Mouse (Mus musculus) spleen, postnatal 14 days (tissue): Measurements from ENCODE around the gene Suco.
A peak's percentile ranks its signal among the peaks of the same experiment; 100 is the strongest.

Source experiments
- DNase-seq, 2 experiments: peaks; one replicate each; pipeline ENCODE4 v3.0.0; 2021 to 2022; ENCODE audit warnings: low spot score in 2 of 2

Suco gene

DNA sequence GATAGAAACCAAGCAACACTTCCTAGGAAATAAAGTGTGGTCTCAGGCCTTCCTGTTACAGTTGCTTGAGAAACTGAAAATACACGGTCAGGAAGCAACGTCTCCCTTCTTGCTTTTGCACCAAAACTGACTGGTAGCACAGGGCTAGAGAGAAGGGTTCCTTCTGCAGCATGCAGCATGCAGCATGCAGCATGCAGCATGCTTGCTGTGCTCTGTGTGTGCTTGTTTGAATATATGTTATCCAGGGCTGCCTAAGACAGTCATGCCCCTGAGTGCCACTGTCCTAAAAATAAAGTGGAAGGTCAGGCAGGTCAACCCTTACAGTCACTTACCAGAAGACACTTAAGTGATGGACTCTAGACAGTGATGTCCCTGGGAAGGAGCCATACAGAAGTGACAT lies 17.6 kb upstream of the Suco start:
- no peak for DNase-seq

DNA sequence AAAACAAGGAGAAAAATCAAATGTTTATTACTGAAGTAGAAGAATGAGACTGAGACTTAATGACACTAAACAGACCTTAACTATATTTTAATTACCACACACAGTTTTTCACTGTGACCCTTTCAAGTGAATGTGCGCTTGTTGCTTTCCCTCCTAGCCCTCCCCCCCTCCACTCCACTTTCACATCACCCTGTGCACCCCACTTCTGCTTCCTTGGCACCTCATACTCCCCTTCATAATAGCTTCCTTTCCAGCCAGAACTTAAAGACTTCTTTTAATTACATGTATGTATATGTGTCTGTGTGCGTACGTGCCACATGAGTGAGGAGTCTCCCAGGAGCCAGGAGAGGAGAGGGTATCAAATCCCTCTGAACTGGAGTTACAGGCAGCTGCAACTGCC lies 12.3 kb upstream of the Suco start:
- DNase-seq: no peak

DNA sequence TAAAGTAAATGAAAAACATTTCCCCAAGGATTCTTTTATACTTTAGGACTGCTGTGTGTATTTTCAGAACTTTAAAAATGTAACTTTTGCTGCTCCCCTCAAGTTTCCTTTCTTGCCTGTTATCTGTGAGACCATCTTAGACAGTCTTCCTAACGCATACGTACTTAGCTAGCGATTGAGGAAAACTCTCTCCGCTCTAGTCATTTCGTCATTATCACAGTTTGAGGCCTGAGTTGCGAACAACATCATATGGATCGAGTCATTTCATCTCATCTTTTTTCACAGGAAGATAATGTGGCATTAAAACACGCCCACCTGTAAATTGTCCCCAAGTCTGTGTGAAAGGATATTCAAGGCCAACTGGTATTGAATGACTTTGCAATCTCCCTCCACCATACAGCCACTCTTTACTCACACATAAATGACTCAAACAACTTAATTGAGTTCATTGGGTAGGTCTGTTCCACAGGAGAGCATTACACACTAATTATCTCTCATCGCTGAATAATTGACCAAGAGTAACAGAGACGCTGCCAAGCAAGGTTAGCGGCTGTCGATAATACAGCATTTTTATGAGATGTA lies 11.3 kb upstream of the Suco start:
- no peak for DNase-seq

DNA sequence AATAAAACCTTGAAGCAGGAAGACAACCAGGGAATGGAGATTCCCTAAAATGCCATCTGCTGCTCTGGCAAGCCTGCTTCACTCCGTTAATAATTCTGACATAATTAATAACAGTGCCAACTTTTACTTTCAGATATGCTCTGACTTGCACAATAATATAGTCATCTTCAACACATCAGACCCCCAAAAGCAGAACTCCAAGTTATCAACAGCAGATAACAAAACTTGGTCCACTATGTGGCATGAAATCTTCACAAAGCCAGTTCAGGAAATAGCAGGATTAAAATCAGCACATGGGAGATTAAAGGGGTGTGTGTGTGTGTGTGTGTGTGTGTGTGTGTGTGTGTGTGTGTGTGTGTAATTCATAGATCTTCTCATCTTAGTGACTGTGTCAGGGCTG lies 9.3 kb upstream of the Suco start:
- no peak for DNase-seq

DNA sequence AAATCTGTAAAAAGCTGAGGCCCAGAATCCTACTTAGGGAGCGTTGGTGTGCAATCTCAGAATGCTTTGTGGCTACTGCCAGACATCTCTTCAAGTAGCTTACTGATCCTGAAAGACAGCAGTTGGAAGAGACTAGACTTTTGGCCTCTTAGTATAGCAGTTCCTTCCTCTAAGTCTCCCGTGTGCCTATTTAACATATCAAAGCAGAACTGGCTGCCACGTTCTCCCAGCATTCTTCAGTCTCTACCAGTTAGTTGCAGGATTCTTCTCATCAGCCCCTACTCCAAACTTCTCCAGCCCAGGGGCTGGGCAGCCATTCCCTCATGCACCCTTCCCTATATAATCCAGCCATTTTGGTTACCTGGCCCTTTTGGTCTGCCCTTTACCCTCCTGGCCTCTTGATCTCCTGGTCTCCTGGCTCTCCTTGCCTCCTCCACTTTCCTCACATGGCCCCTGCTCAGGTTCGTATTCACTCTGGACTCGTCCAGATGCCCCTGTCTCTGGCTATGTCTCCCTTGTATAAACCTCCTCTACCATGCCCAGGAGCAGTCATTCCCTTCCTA lies 1.2 kb upstream of the Suco start:
- DNase-seq: no peak

DNA sequence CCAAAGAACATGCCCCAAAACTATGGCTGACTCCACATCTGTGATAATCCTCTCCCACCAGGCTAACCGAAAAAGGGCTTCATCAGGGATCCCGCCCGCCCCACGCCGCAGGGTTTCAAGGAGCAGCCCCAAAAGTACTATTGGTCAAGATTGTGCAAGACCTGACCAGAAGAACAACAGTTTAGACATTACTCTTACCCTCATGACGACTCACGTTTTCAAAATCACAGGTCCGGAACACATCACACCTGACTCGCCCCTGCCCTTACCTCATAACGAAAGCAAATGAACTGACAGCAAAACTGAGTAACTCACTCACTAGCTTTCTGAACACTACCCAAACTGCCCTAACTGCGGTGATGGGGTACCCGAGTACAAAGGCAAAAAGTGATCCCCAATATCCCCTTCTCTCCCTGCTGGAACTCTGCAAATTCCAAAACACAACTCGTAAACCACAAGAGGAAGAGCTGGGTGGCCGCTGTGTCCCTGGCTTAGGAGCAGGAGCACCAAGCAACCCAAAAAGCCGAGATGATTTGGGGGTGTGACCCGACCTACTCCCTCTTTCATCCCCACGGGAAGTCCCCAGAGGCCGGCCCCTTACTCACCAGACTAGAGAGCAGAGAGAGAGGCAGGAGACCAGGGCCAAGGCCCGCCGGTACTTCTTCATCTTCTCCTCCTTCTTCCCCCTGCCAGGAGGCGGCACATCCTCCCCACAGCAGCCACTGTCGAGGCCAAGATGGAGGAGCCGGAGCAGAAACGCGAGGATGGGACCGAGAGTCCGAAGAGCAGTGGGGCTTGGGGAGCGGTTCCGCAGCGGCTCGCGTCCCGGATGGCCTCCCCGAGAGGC lies 553 bp downstream of the Suco start:
- no peak for DNase-seq

DNA sequence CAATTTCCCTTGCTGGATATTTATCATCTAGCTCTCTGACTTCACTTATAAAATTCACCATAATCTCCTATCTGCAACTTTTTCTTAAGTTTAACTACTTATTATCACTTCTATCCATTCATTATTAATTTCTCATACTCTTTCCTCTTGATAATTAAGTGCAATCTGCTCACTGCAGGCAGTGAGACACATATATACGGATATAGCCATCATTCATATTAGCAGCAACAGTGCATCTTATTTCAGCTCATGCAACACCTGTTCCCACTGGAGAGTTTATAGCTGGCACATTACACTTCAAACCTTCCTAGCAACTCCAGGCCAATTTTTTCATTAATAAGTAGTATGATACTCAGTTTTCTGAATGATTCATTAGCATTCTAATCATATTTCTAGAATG lies 7.1 kb downstream of the Suco start:
- DNase-seq: no peak

DNA sequence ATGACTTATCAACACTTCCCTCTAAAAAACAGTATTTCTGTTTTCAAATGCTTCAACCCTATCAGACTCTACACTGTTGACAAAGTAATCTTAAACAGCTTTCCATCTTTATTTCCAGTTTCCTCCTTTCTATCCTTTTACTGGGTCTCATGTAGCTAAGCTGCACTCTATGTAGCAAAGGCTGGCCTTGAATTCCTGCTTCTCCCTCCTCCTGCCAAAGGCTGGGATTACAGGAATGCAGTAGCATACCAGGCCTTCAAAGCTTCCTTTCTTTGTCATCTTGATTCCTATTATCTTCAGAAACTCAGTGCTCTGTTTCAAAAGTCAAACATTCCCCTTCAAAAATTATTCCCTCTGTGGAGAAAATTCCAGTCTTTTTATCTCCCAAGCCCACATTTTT lies 8.1 kb downstream of the Suco start:
- no peak for DNase-seq

DNA sequence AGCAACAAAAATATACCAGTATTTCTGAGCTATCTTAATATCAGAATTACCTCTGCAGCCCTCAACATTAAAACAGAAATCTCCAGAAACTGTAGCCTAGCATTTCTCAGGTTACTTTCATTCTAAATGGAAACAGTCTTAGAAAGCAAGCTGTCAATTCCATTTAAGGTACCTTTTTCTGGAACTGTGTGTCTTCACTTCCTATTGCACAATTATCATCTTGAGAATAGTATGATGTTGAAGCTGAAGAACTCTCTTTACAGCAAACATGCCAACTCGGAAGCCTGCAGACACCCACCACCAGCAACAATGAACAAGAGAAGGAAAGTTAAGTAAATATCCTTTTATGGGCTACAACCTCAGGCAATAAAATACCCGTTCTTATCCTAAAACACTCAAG lies 12.7 kb downstream of the Suco start:
- no peak for DNase-seq

DNA sequence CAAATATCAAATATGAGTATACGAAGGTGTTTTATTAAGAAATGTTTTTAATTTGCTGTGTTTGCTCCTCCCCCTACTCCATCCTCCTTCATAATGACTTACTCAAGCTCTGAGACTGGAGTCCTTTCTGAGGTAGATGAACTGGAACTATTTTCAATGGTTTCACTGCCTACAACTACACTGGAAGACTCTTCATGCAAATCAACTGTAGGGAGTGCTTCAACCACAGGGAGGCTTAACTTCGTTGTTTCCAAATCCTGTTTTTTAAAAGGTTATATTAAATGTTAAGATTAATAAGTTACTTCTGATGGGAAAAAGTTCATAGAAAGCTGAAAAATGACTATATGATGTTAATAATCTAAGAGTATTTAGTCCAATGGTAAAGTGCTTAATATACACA lies 17.2 kb downstream of the Suco start:
- no peak for DNase-seq

DNA sequence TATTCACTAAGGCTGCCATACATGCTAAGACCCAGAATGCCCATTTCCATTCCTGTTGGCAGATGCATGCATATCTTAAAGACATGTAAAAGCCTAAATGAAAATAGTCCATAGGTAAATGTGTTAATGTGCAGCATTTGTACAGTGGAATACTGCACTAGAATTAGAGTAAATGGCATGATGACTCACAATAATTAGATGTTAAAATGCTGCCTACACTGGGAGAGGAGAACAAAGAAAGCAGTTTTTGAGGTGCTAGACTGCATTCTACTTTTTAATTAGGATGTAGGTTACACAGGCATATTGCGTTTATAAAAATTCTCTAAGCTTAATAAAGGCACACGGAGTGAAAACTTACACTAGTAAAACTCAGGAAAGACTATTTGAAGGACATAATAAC lies 49.8 kb downstream of the Suco start:
- no peak for DNase-seq

DNA sequence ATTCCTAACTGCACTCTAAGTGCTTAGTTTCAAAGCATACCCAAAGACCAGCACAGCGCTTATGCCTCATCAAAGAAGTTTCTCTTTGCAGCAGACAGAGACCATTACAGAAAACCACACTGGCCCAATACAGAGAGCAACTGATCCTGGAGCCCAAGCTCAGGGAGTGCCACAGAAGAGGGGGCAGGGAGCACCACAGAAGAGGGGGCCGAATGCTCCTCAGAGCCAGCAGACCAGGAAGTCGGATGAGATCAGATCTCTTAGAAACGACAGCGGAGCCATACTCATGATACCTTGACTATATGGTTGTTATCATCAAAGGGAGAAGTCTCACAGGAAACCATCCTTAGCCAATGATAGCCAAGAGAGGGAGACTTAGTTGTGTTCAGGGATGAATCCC lies 67.1 kb downstream of the Suco start:
- DNase-seq: no peak

DNA sequence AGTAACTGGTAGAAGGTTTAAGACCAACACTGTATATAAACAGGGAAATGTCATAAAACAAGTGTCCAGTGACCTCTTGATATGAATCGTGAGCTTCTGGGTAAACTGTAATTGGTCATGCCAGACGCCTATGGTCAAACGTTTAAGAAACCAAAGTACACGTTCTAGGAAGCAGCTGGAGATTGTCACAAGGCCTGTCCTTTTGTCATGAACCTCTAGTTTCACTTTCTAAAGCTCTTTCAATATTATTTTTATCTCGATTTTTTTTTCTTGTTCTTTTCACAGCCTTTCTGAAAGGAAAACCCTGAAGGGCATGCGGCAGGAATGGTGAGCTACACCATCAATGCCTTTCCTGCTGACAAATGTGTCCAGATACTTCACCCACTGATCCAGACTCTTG lies 67.5 kb downstream of the Suco start:
- DNase-seq: no peak

DNA sequence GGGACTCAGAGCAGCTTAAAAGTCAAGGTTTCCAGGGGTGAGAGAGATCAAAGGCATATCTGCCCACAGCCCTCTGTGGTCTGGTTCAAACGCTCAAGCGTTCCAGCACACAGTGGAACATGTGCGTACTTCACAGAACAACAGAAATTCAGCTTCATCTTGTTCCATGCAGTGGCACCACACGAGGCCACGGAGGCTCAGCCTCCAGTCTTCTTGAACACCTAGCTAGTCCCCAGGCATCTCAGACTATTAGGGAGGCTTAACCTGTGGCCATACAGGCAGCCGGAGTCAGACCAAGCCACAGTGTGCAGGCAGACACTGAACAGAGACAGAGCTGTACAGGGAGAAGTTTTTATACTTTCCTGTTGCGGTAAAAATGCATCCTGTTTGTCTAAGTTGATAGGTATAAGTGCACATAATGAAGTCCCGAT lies 71.9 kb downstream of the Suco start:
- no peak for DNase-seq

DNA sequence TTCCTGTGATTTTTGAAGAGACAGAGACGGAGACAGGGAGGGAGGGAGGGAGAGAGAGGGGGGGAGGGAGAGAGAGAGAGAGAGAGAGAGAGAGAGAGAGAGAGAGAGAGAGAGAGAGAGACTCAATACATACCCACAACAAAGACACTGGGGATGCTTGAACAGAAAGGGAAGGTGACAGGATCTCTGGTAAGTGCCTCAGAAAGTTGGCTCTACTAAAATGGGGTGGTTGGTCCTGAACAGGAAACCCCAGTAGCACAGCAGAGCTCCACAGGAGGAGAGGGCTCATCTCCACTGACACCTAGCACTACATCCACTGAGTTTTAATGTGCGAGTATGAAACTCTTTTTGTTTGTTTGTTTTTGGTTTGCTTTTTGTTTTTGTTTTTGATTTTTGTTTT lies 75.2 kb downstream of the Suco start:
- DNase-seq: no peak

DNA sequence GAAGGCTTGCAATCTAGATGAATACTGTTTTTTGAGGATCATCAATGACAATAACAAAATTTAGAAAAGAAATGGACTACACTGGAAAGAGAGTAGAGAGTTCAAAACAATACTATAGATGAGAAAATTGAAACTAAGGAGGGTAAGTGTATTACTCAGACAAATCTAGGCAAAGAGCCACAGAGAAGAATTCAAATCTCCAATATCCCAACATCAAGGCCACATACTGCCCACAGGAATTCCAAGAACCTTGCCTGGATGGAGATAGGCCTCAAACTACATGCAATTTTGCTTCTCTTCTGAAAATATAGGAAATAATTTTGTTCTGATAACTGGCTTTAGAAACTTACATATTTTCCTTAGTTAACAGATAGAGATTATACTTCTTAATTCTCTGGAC lies 76.2 kb downstream of the Suco start:
- no peak for DNase-seq

DNA sequence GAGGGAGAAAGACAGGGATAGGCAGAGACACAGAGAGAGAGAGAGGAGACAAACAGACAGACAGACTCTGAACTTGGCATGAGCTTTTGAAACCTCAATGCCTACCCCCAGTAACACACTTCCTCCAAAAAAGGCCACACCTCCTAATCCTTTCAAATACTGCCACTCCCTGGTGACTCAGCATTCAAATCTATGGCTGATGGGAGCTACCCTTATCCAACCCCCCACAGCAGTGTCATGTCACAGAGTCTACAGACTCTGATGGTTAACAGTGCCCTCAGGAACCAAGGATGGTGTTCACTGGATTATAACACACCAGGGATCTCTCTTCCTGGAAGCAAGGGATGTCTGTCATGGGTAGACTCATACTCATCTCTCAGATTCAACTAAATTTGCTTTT lies 76.7 kb downstream of the Suco start:
- DNase-seq: no peak

DNA sequence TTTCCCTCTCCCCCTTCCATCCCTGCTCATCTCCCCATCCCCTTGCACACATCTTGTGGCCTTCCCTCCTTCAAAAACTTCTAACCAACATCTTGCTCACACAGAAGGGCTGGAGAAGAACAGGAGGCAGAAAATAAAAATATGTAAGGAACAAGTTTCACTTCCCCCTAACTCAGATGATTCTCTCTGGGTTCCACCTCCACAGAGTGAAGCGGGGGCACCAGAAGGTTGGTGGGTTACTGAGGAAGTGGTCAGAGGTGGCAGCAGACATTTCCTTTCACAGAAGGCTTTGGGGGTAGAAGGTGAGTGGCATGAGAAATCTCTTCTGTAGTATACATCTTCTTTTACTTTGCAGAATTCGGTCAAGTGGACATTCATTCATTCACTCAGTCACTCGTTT lies 77.6 kb downstream of the Suco start:
- DNase-seq: peak in 1 of 2 experiments; percentile 33

DNA sequence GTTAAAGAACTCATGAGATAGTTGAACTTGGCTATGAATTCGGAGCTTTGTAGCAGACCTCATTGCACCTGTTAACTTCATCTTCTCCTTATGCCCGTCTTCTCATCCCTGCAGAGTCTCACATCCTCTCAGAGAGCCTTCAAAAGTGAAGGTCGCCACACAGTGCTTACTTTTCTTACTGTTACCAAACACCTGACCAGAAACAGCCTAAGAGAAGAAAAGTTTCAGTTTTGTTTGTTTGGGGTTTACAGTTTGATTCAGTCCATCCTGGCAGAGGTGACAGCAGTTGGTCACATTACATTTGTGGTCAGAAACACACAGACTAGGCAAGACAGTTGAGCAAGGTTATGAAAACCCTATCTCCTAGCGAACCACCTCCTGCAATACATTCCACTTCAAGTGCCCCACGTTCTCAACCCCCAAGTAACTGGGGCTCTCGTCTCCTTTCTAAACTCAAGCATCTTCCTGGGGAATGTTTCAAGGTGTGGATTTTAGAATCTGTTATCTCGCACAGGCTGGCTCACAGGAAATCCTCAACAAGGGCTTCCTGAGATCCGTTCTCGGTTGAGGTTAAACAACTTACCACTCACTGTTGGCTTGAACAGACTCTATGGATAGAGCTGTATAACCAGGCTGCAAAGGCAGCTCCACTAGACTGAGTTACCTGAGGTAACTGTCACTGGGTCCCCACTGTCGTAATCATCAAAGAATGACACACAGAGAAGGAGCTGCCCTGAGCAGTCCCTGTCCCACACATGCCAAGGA lies 81.9 kb downstream of the Suco start:
- DNase-seq: no peak

DNA sequence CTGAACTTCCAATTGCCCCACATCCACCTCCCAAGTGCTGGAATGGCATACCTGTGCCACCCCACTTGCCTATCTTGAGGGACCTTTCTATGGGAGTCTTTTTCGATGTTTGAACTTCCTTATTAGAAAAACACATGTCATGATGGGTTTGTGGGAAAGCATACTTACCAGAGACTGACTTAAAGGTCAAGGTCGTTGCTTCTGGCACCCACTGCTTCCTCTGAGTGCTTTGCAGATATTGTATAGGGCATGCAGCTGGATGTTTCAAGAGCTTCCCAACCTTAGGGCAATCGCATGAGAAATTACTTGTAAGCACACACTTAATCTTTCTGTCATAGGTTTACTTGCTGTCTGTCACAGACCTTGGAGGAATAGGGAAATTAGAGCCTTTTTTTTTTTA lies 83.2 kb downstream of the Suco start:
- DNase-seq: no peak

DNA sequence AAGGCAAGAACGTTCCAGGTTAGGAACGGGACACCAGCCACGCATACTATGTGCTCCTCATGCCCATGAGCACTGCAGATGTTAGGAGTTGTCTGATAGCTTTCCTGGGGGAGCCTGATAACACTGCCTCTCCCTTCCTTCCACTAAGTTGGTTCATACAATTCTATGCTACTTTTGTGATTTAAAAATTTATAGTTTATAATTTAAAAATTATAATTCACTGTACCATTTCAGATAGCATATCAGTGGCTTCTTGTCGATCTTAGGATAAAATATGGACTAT lies 83.9 kb downstream of the Suco start:
- DNase-seq: no peak

DNA sequence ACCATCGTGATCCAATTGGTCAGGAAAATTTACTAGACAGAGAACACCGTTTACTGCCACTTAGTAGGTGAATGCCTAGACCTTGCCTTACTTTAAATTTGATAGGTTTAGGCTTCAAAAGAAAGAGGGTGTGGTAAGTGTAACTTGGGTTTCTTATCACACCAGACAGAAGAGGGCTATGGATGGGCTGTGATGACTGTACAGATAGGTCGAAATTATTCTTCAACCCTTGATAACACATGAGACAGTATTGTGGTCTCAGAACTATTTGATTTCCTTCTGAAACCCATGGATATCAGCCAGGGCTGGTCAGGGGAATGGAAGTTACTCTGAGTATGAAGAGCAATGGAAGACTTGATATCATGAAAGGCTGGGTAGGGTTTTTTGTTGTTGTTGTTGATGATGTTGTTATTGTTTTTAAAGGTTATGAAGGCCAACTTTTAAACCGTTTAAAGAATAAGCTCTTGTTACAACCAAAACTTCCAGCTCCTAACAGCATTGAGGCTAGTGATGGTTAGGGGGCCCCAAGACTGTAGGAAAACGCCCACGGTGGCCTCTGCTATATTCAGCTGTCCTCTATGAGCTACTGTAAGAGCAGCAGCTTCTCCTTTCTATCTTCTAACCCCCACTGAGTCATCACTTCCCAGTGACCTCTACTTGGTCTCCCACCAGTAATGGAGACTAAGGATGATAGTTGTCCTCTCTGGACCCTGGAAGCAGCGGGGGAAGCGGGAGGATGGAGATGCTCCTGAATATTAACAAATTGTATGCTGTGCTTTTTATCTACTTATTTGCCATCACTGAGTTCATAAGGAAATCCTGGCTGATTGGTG lies 84.4 kb downstream of the Suco start:
- DNase-seq: no peak
